Comparison of ENCODE assay signal across 8 mouse cellular contexts in genomic region chr9:41474945-41475297, GRCm38 (mm10).
DNase-seq lines count a peak whose midpoint lies in the region; ATAC-seq and TF ChIP-seq lines count a peak whose summit lies in the region.

No protein-coding gene starts in this region.

- no peak overlapping the region for H3K4me3 ChIP-seq in kidney, postnatal 0 days (replicated peaks; ENCODE audit: low read depth, low read length)
- peak overlapping the region; percentile 47 for H3K4me3 ChIP-seq in embryonic facial prominence, embryonic 13.5 days
- no peak overlapping the region for H3K4me3 ChIP-seq in hindbrain, embryonic 10.5 days
- 0 out of 2 replicates have a peak overlapping the region, but pooled peaks have one; percentile 4 for H3K4me3 ChIP-seq in midbrain, embryonic 15.5 days

- peak overlapping the region; percentile 41 for H3K4me2 ChIP-seq in kidney, postnatal 0 days (ENCODE audit: low read length)
- peak overlapping the region; percentile 79 for H3K4me2 ChIP-seq in embryonic facial prominence, embryonic 13.5 days
- H3K4me2 ChIP-seq in midbrain, embryonic 15.5 days, result peak overlapping the region; percentile 30

- ATAC-seq in kidney, postnatal 0 days (replicated peaks; ENCODE audit: low FRiP score, low read depth), result no peak
- ATAC-seq in embryonic facial prominence, embryonic 13.5 days (ENCODE audit: insufficient number of reproducible peaks, insufficient read depth, low FRiP score, low TSS enrichment, low read depth), result 0 out of 2 replicates have a peak, but pooled peaks have one; percentile 2
- peak; percentile 58 for ATAC-seq in midbrain, embryonic 15.5 days (replicated peaks)

- no peaks in the 10 kb centered on the region for H3K9me3 ChIP-seq in kidney, postnatal 0 days (replicated peaks; ENCODE audit: low read length)
- H3K9me3 ChIP-seq in embryonic facial prominence, embryonic 13.5 days, result no peaks in the 10 kb centered on the region
- H3K9me3 ChIP-seq in hindbrain, embryonic 10.5 days, result no peaks in the 10 kb centered on the region
- no peaks in the 10 kb centered on the region for H3K9me3 ChIP-seq in midbrain, embryonic 15.5 days

- intact Hi-C loops in left cerebral cortex, postnatal 36 days (cut with DNase I), result loop anchor here (2.0 kb wide), 1 partner anchor 476 kb away; no protein-coding TSS in a partner anchor

- H3K36me3 ChIP-seq in kidney, postnatal 0 days (ENCODE audit: insufficient read depth, low read length), result no peaks in the 10 kb centered on the region
- peaks cover 9% of the 10 kb centered on the region; the same call in 1 of the 2 replicates for H3K36me3 ChIP-seq in embryonic facial prominence, embryonic 13.5 days
- peaks cover 33% of the 10 kb centered on the region; the same call in 1 of the 2 replicates for H3K36me3 ChIP-seq in hindbrain, embryonic 10.5 days
- H3K36me3 ChIP-seq in midbrain, embryonic 15.5 days (replicated peaks), result no peaks in the 10 kb centered on the region

- H3K9ac ChIP-seq in kidney, postnatal 0 days (ENCODE audit: low read depth, low read length), result 0 out of 2 replicates have a peak overlapping the region, but pooled peaks have one; percentile 19
- peak overlapping the region; percentile 84 for H3K9ac ChIP-seq in embryonic facial prominence, embryonic 13.5 days
- 0 out of 2 replicates have a peak overlapping the region, but pooled peaks have one; percentile 16 for H3K9ac ChIP-seq in midbrain, embryonic 15.5 days

- no peak for DNase-seq in kidney, postnatal 0 days (ENCODE audit: low spot score)
- no peak for DNase-seq in kidney, postnatal 36 days
- DNase-seq in hindbrain, embryonic 10.5 days (ENCODE audit: low spot score), result no peak
- no peak for DNase-seq in adrenal gland, postnatal 36 days
- DNase-seq in left cerebral cortex, postnatal 36 days (ENCODE audit: low spot score in 2 of 2), result no peak
- DNase-seq in thymus, postnatal 0 days (ENCODE audit: low spot score), result no peak

- H3K27me3 ChIP-seq in kidney, postnatal 0 days (ENCODE audit: insufficient read depth, low read length), result no peaks in the 10 kb centered on the region
- H3K27me3 ChIP-seq in embryonic facial prominence, embryonic 13.5 days, result no peaks in the 10 kb centered on the region
- H3K27me3 ChIP-seq in hindbrain, embryonic 10.5 days (ENCODE audit: insufficient read depth, poor library complexity, severe bottlenecking), result no peaks in the 10 kb centered on the region
- H3K27me3 ChIP-seq in midbrain, embryonic 15.5 days (replicated peaks), result no peaks in the 10 kb centered on the region

- peaks cover 10% of the 10 kb centered on the region; the same call in 1 of the 2 replicates for H3K4me1 ChIP-seq in kidney, postnatal 0 days (replicated peaks; ENCODE audit: insufficient read depth, low read length)
- peaks cover 55% of the 10 kb centered on the region for H3K4me1 ChIP-seq in embryonic facial prominence, embryonic 13.5 days
- peaks cover 29% of the 10 kb centered on the region for H3K4me1 ChIP-seq in hindbrain, embryonic 10.5 days (replicated peaks)
- peaks cover 25% of the 10 kb centered on the region for H3K4me1 ChIP-seq in midbrain, embryonic 15.5 days

- 58% methylated on average over 6 of the region's 6 CpGs for WGBS in kidney, postnatal 0 days
- WGBS in embryonic facial prominence, embryonic 13.5 days, result 48% methylated on average over 6 of the region's 6 CpGs
- WGBS in hindbrain, embryonic 10.5 days, result 72% methylated on average over 6 of the region's 6 CpGs
- 57% methylated on average over 6 of the region's 6 CpGs for WGBS in midbrain, embryonic 15.5 days

- no peak for TF ChIP-seq CTCF in kidney, postnatal 0 days (IDR thresholded peaks at IDR 0.05; ENCODE audit: low read depth)

- H3K27ac ChIP-seq in kidney, postnatal 0 days, result no peak overlapping the region; the same call in 1 of the 2 replicates
- peak overlapping the region; percentile 98 for H3K27ac ChIP-seq in embryonic facial prominence, embryonic 13.5 days
- peak overlapping the region; percentile 85 for H3K27ac ChIP-seq in hindbrain, embryonic 10.5 days
- H3K27ac ChIP-seq in midbrain, embryonic 15.5 days, result peak overlapping the region; percentile 61

Comparison
In these comparisons a context has a peak if more than half of its experiments do, and no peak if none do; other contexts are left out.
1. H3K4me3 ChIP-seq: peak in embryonic facial prominence, embryonic 13.5 days (single experiment) and midbrain, embryonic 15.5 days (single experiment); none in kidney, postnatal 0 days (single experiment) and hindbrain, embryonic 10.5 days (single experiment).
2. H3K9ac ChIP-seq: peak in every context shown above with its lines; median percentile 84 in embryonic facial prominence, embryonic 13.5 days; 19 in kidney, postnatal 0 days; 16 in midbrain, embryonic 15.5 days.
3. Peak in every context shown above with its lines, with median percentiles within 50 percentile points of each other: H3K4me2 ChIP-seq.